ENCODE assay signal across 13 mouse cellular contexts in the genomic region with DNA sequence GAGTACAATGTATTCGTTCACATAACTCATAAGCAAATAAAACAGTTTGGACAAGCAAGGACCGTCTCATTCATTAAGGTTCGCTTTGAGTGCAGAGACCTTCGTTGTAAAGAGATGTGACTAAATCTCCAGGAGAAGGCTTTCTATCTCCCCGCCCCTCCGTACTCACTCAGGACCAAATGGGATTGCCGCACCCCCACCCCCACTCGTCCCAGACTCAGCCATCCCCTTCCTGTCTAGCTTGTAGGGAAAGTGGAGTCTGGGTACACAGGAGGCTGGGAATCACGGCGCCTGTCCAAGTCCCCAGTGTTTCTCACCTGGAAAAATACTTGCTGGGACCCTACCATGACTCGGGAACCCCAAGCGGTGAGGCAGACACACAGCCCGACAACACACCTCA.
"Had no signal": no experiment of that assay in that cellular context is flagged by ENCODE, and none has a peak within 500 bp of the region (broad histone marks: within the 10 kb centered on the region; RNA-seq: fewer than 3 reads in every experiment).

No protein-coding gene starts in this region.

- H3K4me1 ChIP-seq: liver, embryonic 13.5 days had no signal

- DNase-seq: kidney, adult 2 months; layer of hippocampus, postnatal 36 days; liver, embryonic 13.5 days; lung, embryonic 14.5 days; midbrain, embryonic 14.5 days; right cerebral cortex, adult 18-20 months; thymus, adult 2 months; thymus, postnatal 14 days had no signal

- H3K27ac ChIP-seq: kidney, postnatal 0 days; left cerebral cortex, adult 2 months; liver, embryonic 13.5 days; macrophage; stomach, postnatal 0 days had no signal

- ATAC-seq: lung, postnatal 0 days had no signal

- H3K36me3 ChIP-seq: liver, embryonic 13.5 days had no signal

- H3K4me3 ChIP-seq: left cerebral cortex, adult 2 months; liver, embryonic 13.5 days had no signal

- H3K4me2 ChIP-seq: liver, embryonic 13.5 days; lung, embryonic 14.5 days had no signal

- H3K9ac ChIP-seq: liver, embryonic 13.5 days; lung, embryonic 14.5 days had no signal

- H3K27me3 ChIP-seq: liver, embryonic 13.5 days had no signal
